Mouse (Mus musculus): ENCODE results near the gene Iqch.

Iqch gene

GRCm38 (mm10) chr9:63602043-63602939, at the start of gene Iqch, which contains the start of gene Aagab:
Iqch (minus strand) TSS chr9:63602493.
Aagab (plus strand) TSS chr9:63602660.
- DNase-seq (ENCODE audit: low read depth, low spot score) = peak; percentile 94

- DNase-seq (ENCODE audit: low read depth, low spot score) = no peak
These were observed 49.3 kb upstream of the Iqch start for GRCm38 (mm10) chr9:63651594-63651993.

GRCm38 (mm10) chr9:63650905-63651304, 48.6 kb upstream of the Iqch start:
- DNase-seq (ENCODE audit: low read depth, low spot score) = no peak

GRCm38 (mm10) chr9:63649841-63650545, 47.7 kb upstream of the Iqch start:
- DNase-seq (ENCODE audit: low read depth, low spot score) = no peak

- no peak for DNase-seq (ENCODE audit: low read depth, low spot score)
These were observed 46.2 kb upstream of the Iqch start for GRCm38 (mm10) chr9:63648520-63648918.

- no peak for DNase-seq (ENCODE audit: low read depth, low spot score)
These were observed 45.6 kb upstream of the Iqch start for GRCm38 (mm10) chr9:63647581-63648519.

GRCm38 (mm10) chr9:63645084-63645483, 42.8 kb upstream of the Iqch start:
- DNase-seq (ENCODE audit: low read depth, low spot score) = no peak

DNA sequence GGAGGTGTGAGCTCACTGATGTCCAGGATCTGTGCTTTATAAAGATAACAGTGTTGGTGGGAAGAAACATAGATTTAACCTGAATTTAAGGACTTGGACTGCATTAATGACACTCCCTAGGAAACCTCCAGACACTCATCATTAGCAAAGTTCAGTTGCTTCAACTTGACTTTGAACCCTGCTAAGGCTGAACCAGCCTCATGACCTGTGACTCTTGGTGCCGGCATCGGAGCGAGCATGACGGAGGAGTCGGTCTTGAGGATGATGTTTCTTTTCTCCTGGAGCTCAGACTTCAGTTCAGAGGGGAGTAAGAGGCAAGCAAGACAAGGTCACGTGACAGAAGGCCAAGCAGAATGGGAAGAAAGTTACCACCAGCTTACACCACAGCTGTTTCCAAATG, 41.7 kb upstream of the Iqch start:
- no peak for DNase-seq (ENCODE audit: low read depth, low spot score)

DNA sequence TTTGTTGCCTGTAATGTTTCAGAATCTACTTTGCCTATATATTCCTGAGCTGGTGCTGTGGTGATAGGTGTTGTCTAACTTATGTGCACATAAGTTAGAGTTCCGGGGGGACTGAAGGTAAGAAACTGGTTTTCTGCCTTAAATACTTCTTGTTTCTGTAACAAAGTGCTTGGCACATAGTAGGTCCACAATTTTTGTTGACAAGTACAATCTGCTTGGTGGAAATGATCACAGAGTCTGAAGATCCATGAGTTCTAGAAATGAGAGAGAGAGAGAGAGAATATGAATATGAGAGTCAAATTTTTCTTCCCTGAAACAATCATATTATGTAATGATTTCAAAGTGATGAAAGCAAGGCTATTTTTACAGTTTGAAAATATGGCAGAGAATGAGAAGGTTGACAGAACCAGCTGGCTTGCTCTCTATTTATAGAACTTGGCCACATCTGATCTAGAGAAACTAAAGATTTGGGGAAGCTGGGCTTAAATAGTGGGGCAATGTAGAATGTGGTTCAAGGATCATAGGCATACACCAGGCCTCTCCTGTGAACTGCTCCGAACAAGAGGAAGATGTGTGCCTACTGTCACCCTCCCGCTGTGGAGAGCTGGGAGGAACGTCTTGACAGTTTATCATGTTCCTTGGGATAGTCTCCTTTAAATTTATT, 39.8 kb upstream of the Iqch start:
- no peak for DNase-seq (ENCODE audit: low read depth, low spot score)

DNA sequence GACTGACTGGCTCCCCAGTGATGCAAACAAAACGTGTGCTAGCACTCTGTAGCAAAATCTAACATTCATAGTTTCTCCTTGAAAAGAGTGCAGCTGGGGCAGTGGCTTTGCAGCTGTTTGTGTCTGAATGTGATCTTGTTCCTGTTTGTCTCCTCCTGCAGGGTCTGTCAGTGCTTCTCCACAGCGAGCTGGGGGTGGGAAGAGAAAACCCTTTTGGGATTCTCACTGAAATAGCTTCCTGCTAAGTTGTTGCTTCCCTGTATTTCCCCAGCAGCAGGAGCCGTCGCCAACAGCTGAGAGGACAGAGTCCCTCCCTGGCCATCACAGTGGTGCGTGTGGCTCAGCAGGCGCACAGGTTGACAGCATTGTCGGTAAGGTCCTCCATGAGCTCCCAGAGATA, 33.8 kb upstream of the Iqch start:
- no peak for DNase-seq (ENCODE audit: low read depth, low spot score)

DNA sequence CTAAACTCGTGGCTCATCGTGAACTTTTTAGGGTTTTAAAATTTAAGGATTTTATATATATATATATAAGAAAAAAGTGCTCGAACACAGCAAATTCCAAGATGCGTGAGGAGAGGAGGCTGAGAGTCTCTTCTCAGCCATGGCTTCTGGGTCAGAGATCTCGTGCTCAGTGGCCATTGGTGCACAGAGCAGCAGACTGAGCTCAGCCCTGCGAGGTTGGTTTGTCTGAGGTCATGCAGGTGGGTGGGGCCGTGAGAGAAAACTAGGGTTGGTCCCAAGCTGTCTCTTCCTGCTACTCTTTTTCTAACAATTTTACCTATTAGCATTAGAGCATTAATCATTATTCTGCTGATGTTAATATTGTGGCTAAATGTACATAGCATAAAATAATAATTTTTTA, 31.0 kb upstream of the Iqch start:
- no peak for DNase-seq (ENCODE audit: low read depth, low spot score)

DNA sequence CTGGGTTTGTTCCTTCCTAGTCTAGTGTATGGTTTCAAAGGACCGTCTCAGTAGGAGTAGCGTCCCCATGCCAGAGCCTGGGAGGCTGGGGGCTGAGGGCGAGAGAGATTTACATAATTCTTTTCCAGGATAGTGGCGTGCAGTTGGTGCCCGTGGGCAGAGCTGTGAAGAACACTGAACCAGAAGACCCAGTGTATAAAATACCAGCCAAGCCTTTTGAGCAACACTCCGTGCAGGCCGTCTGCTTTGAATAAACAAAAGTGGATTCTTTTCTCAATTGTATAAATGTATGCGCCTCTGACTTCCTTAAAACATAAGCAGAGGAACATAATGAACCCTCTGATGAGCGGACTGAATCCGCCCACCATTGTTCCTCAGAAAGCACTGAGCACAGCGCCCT, 30.6 kb upstream of the Iqch start:
- no peak for DNase-seq (ENCODE audit: low read depth, low spot score)

DNA sequence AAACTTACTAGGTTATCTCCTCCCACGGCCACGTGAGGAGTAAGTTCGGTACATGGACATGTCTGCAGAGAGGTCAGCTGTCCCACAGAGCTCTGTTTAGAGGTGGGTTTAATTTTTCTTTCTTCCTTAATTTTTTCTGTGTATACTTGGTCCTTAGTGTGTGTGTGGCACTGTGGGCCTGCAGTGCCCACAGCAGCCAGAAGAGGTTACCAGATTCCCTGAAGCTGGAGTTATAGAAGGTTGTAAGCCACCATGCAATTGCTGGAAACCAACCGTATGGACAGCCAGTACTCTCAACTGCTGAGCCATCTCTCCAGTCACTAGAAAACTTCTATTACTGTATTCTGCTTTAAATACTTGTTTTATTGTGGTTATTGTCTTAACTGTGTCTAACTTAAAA, 29.8 kb upstream of the Iqch start:
- no peak for DNase-seq (ENCODE audit: low read depth, low spot score)

DNA sequence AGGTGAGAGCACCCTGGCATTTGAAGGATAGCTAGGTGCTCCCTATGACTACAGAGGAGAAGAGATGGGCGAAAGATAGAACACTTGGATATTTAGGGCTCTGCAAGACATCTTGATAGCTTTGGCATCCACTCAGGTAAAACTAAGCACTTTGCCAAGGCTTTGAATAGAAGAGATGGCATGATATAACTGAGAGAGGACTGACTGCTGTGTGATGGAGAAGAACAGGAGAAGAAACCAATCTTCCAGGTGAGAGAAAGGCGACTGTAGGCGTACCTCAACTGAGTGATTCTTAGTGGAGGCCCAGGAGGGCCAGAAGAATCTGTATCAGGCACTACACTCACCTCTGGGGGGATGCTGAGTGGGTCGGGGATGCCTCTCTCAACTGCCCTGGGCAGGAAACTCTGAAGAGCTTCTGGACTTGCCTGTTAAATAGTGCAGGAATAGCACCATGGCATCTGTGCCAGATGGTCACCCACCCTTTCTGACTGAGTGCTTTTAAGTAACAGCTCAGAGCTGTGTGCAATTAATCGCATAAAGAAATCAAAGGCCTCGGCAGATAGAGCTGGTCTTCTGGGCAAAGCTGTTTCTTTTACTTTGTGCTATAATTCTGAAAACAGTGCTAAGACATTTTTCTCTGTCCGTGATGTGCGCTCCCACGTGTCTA, 22.9 kb upstream of the Iqch start:
- no peak for DNase-seq (ENCODE audit: low read depth, low spot score)

DNA sequence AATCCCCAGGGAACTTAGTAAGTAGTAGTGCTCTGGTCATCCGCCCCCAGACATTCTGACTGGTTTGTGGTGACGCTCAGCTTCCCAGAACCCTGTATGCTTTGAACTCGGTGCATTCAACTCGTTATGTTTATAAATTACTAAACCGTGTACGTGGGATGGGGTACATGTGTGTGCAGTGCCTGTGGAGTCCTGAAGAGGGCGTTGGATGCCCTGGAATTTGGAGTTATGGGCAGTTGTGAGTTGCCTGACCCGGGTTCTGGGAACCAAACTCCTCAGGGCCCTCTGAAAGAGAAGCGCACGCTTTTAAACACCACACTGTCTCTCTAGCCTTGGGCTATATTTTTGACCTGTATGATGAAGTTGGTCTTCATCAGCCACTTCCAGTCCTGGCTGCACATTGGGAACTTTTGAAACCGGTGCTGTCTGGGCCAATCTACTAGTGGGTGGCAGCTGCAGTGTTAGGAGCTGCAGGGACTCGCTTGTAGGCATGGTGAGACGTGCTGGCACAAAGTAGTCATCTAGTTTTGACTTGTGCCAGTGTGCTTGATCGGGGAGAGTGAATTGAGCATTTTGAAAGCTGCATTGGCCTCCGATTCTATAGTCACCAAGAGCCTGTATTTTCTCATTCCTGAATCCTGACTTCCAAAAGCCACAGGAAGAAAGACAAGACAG, 21.7 kb upstream of the Iqch start:
- DNase-seq (ENCODE audit: low read depth, low spot score) = no peak

DNA sequence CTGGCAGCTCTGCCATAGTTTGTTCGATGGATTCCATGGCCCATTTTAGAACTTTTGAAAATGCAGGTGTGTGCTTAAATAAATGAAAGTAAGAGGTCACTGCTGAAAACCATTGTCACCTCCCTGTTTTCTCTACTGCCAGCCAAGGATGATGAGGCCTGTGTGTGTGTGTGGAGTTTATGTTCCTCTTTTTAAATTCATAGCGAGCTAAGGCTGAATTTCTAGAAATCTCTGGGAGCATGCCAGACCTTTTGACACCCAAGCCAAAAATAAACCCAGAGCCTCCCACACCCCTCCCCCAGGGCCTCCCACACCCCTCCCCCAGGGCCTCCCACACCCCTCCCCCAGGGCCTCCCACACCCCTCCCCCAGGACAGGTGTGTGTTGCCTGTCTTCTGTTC, 15.7 kb upstream of the Iqch start:
- no peak for DNase-seq (ENCODE audit: low read depth, low spot score)

DNA sequence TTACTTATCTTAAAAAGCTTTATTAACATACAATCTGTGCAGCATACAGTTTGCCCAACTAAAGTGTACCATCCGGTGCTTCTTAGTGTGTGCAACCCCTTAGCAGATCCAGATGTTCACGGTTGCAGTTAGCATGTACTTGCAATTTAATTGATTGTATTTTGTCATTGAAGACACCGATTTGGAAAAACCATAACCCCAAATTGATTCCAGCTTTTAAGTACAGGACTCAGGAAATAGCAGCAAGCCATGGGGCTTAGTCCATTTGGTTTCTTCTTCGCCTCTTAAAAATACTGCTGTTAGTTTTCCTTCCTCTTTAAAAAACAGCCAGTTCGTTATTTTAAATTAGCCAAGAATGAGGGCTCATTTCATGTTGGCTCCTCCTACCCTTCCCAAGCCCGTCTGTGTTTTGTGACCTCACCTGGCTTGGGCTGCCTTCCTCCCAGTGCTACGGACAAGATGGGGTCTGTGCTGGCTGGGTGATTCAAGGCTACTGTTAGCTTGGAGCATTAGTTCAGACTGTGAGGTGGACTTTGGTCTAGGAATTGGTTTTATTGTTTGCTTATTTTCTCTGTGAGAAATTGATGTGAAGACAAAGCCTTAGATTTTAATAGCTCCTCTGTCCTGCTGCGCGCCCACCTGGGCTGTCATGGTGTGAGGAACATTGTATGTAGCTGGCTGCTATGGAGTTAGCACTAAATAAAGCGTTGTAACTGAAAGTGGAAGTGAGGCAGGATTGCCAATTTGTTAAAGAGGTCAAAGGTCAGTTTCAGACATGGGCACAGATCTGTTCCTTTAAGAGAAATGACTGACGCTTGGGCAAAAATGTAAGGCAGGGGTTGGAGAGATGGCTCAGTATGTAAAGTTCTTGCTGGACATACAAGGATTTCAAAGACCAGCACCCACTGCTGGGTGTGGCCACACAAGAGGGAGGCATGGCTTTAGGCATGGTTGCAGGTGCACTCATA, 12.0 kb upstream of the Iqch start:
- no peak for DNase-seq (ENCODE audit: low read depth, low spot score)

GRCm38 (mm10) chr9:63613569-63613968, 11.3 kb upstream of the Iqch start:
- peak; percentile 27 for DNase-seq (ENCODE audit: low read depth, low spot score)
